Mouse (Mus musculus) liver, adult 2 months (tissue): ENCODE results near the gene Csnk2b.

Source experiments
- CTCF ChIP-seq: fragments of 200-500 bp; IDR thresholded peaks from 2 replicates; pipeline ENCODE4 v1.5.1; 2011; ENCODE audit warnings: low read depth, low read length, control low read depth
- POLR2A ChIP-seq: fragments of 200-500 bp; IDR thresholded peaks from 2 replicates; pipeline ENCODE4 v1.6.1; 2011; ENCODE audit warnings: low read length, control low read depth; ENCODE audit not compliant: insufficient read depth; ENCODE audit errors: extremely low read depth

GRCm38 (mm10) chr17:35146139-35146538, 24.3 kb upstream of the Csnk2b start:
- no peak for TF ChIP-seq POLR2A
- TF ChIP-seq CTCF: no peak
